Mouse (Mus musculus) testis, adult 2 months (tissue): Measurements from ENCODE around the gene Chd6.

Experiments used
- CTCF ChIP-seq: fragments of 200-500 bp; IDR thresholded peaks from 2 replicates; pipeline ENCODE4 v1.5.1; 2012; ENCODE audit warnings: low read depth, mild to moderate bottlenecking, inconsistent platforms, low read length, moderate library complexity; ENCODE audit not compliant: control insufficient read depth, insufficient read depth, insufficient replicate concordance
- POLR2A ChIP-seq: fragments of 200-500 bp; IDR thresholded peaks from 2 replicates; pipeline ENCODE4 v1.6.1; 2012; ENCODE audit warnings: low read depth, mild to moderate bottlenecking, inconsistent platforms, low read length, moderate library complexity; ENCODE audit not compliant: control insufficient read depth

- no peak for TF ChIP-seq CTCF
- TF ChIP-seq POLR2A, result no peak
Observed at GRCm38 (mm10) chr2:160940930-160941709, 167.8 kb downstream of the Chd6 start.
